Mouse (Mus musculus): ENCODE measurements around the gene Bsg. TPM values are rescaled to one million over a fixed set of nuclear protein-coding genes. Genes with fewer than 3 reads are reported as not detected.

Bsg gene
- total and polyA plus RNA-seq, 2 experiments from 2014 or later: 1,042 to 1,054 TPM

GRCm38 (mm10) chr10:79684770-79685600 lies 19.3 kb upstream of the Bsg start:
- DNase-seq (ENCODE audit: low spot score) (no peak), ATAC-seq (ENCODE audit: low FRiP score) (no peak)
- Histone ChIP-seq H3K4me3 (ENCODE audit: low read depth, low read length) (no peak overlapping the region), H3K27ac (ENCODE audit: low read depth, low read length) (no peak overlapping the region), H3K9me3 (ENCODE audit: low read length) (no peaks in the 10 kb centered on the region), H3K27me3 (ENCODE audit: insufficient read depth, low read length) (no peaks in the 10 kb centered on the region), H3K4me2 (ENCODE audit: low read depth, low read length, poor library complexity, severe bottlenecking) (no peak overlapping the region), H3K9ac (replicated peaks; ENCODE audit: low read length, poor library complexity, severe bottlenecking) (no peak overlapping the region), H3K36me3 (ENCODE audit: insufficient read depth, low read length) (peaks cover 45% of the 10 kb centered on the region), H3K4me1 (ENCODE audit: insufficient read depth, low read length) (peaks cover 14% of the 10 kb centered on the region)
- WGBS: 94% methylated on average over 25 of the region's 25 CpGs
- no peak for TF ChIP-seq CTCF (IDR thresholded peaks at IDR 0.05)

DNA sequence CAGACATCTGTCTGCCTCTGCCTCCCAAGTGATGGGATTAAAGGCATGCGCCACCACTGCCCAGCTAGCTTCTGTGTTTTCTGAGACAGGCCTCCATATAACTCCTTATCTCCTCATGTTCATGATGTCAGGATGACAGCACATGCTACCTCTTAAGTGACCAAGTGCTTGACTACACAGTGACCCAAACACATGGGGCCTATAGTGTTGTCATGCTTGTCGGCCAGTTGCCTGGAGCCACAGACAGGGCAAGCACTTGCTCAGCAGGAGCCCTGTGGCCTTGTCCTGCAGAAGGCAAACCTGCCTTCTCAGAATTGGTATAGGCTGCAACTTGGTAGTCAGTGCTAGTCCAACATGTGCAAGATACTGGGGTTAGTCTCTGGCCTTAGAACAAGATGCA lies 18.1 kb upstream of the Bsg start:
- no peak for TF ChIP-seq CTCF (IDR thresholded peaks at IDR 0.05)
- Histone ChIP-seq H3K4me2 (ENCODE audit: low read depth, low read length, poor library complexity, severe bottlenecking) (no peak overlapping the region), H3K27me3 (ENCODE audit: insufficient read depth, low read length) (no peaks in the 10 kb centered on the region), H3K9ac (replicated peaks; ENCODE audit: low read length, poor library complexity, severe bottlenecking) (no peak overlapping the region), H3K4me3 (ENCODE audit: low read depth, low read length) (no peak overlapping the region), H3K27ac (ENCODE audit: low read depth, low read length) (no peak overlapping the region), H3K4me1 (ENCODE audit: insufficient read depth, low read length) (peaks cover 14% of the 10 kb centered on the region), H3K9me3 (ENCODE audit: low read length) (no peaks in the 10 kb centered on the region), H3K36me3 (ENCODE audit: insufficient read depth, low read length) (peaks cover 45% of the 10 kb centered on the region)
- ATAC-seq (ENCODE audit: low FRiP score): no peak
- 89% methylated on average over 2 of the region's 2 CpGs for WGBS
- DNase-seq (ENCODE audit: low spot score): no peak

GRCm38 (mm10) chr10:79686691-79687090 lies 17.6 kb upstream of the Bsg start:
- DNase-seq (ENCODE audit: low spot score) (no peak), ATAC-seq (ENCODE audit: low FRiP score) (no peak)
- no peak for TF ChIP-seq CTCF (IDR thresholded peaks at IDR 0.05)
- Histone ChIP-seq H3K9me3 (ENCODE audit: low read length) (no peaks in the 10 kb centered on the region), H3K4me3 (ENCODE audit: low read depth, low read length) (no peak overlapping the region), H3K27ac (ENCODE audit: low read depth, low read length) (no peak overlapping the region), H3K36me3 (ENCODE audit: insufficient read depth, low read length) (peaks cover 45% of the 10 kb centered on the region), H3K4me2 (ENCODE audit: low read depth, low read length, poor library complexity, severe bottlenecking) (no peak overlapping the region), H3K27me3 (ENCODE audit: insufficient read depth, low read length) (no peaks in the 10 kb centered on the region), H3K9ac (replicated peaks; ENCODE audit: low read length, poor library complexity, severe bottlenecking) (no peak overlapping the region), H3K4me1 (ENCODE audit: insufficient read depth, low read length) (peaks cover 14% of the 10 kb centered on the region)
- WGBS: 100% methylated on average over 1 of the region's 1 CpGs

- H3K4me3 ChIP-seq (ENCODE audit: low read depth, low read length): no peak overlapping the region
- TF ChIP-seq CTCF (IDR thresholded peaks at IDR 0.05): no peak
- peaks cover 14% of the 10 kb centered on the region for H3K4me1 ChIP-seq (ENCODE audit: insufficient read depth, low read length)
- over 99% methylated on average over 6 of the region's 6 CpGs for WGBS
- ATAC-seq (ENCODE audit: low FRiP score): no peak
- no peak for DNase-seq (ENCODE audit: low spot score)
- H3K27ac ChIP-seq (ENCODE audit: low read depth, low read length): no peak overlapping the region
- peaks cover 45% of the 10 kb centered on the region for H3K36me3 ChIP-seq (ENCODE audit: insufficient read depth, low read length)
- no peaks in the 10 kb centered on the region for H3K9me3 ChIP-seq (ENCODE audit: low read length)
- no peak overlapping the region for H3K9ac ChIP-seq (replicated peaks; ENCODE audit: low read length, poor library complexity, severe bottlenecking)
- no peak overlapping the region for H3K4me2 ChIP-seq (ENCODE audit: low read depth, low read length, poor library complexity, severe bottlenecking)
- H3K27me3 ChIP-seq (ENCODE audit: insufficient read depth, low read length): no peaks in the 10 kb centered on the region
Observed at GRCm38 (mm10) chr10:79687513-79687912, 16.8 kb upstream of the Bsg start.

DNA sequence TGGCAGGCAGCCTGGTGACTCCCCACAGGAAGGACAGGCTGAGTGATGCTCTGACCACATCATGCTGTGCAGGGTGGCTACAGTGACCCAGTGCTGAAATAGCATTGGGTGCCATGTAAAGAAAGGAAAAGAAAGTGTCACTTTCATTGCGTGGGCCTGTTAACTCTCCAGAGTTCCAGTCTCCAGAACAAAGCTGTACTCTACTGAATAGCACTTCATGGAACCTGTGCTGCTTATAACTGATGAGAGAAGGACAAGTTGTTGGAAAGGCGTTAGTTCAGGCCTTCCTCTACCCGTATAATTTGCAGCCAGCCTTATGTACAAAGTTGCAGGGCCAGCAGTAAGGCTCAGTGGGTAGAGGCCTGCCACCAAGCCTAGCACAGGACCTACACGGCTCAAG lies 15.6 kb upstream of the Bsg start, which contains the start of gene Gzmm:
Gene Gzmm (plus strand): TSS at position 301 of the 400 bp plus-strand sequence.
- Histone ChIP-seq H3K4me1 (ENCODE audit: insufficient read depth, low read length) (peaks cover 5% of the 10 kb centered on the region), H3K9ac (replicated peaks; ENCODE audit: low read length, poor library complexity, severe bottlenecking) (no peak within 1 kb of the TSS), H3K4me2 (ENCODE audit: low read depth, low read length, poor library complexity, severe bottlenecking) (no peak within 1 kb of the TSS), H3K27me3 (ENCODE audit: insufficient read depth, low read length) (no peaks in the 10 kb centered on the region), H3K27ac (ENCODE audit: low read depth, low read length) (no peak within 1 kb of the TSS), H3K36me3 (ENCODE audit: insufficient read depth, low read length) (peaks cover 45% of the 10 kb centered on the region), H3K9me3 (ENCODE audit: low read length) (no peaks in the 10 kb centered on the region), H3K4me3 (ENCODE audit: low read depth, low read length) (no peak within 1 kb of the TSS)
- no peak for TF ChIP-seq CTCF (IDR thresholded peaks at IDR 0.05)
- ATAC-seq (ENCODE audit: low FRiP score): no peak
- no peak for DNase-seq (ENCODE audit: low spot score)
- WGBS: 87% methylated on average over 4 of the region's 4 CpGs

- Histone ChIP-seq H3K9ac (replicated peaks; ENCODE audit: low read length, poor library complexity, severe bottlenecking) (no peak overlapping the region), H3K36me3 (ENCODE audit: insufficient read depth, low read length) (peaks cover 45% of the 10 kb centered on the region), H3K4me3 (ENCODE audit: low read depth, low read length) (no peak overlapping the region), H3K27me3 (ENCODE audit: insufficient read depth, low read length) (no peaks in the 10 kb centered on the region), H3K9me3 (ENCODE audit: low read length) (no peaks in the 10 kb centered on the region), H3K27ac (ENCODE audit: low read depth, low read length) (no peak overlapping the region), H3K4me1 (ENCODE audit: insufficient read depth, low read length) (0 out of 2 replicates have a peak, but pooled peaks cover under 1% of the 10 kb centered on the region), H3K4me2 (ENCODE audit: low read depth, low read length, poor library complexity, severe bottlenecking) (no peak overlapping the region)
- 98% methylated on average over 3 of the region's 3 CpGs for WGBS
- DNase-seq (ENCODE audit: low spot score) (no peak), ATAC-seq (ENCODE audit: low FRiP score) (no peak)
- no peak for TF ChIP-seq CTCF (IDR thresholded peaks at IDR 0.05)
Observed at GRCm38 (mm10) chr10:79689178-79689577, 15.1 kb upstream of the Bsg start.

All from midbrain, postnatal 0 days (tissue).